Mouse (Mus musculus): ENCODE results near the gene Fam129a.
"Not testable (repeated sequence)": the region's sequence is repeated elsewhere in the genome, so short reads cannot be mapped to it uniquely, and the experiment has no call there.

Fam129a gene

DNA sequence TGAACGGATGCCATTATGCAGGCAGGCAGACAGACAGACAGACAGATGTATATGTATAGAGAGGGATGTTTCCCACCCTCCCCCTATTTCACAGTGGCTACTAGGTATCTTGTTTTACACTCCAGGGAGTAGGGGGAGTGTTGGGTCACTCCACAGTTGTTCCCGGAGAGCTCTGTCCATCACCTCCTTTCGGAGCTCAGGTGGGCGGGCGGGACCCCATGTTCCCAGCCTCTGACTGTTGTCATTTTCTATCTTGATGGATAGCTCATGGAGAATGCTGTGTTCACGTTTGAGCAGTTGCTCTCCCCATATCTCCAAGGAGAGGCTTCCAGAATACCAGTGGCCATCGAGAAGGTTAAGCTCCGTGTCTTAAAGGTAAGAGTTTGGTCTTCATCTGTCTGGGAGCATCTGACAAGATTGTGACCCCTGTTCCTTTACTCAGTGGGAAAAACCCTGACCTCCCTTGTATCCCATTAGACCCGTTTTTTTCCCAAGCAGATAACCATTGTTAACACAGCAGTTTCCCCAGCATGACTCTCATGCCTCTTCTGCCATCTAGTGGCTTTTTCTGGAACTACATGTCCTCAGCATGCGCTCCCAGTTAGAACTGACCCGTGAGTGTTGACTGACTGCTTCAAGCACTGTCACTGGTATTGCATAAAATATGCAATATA is 134.9 kb downstream of the Fam129a start:
- peak; percentile 51 to 62 for DNase-seq

DNA sequence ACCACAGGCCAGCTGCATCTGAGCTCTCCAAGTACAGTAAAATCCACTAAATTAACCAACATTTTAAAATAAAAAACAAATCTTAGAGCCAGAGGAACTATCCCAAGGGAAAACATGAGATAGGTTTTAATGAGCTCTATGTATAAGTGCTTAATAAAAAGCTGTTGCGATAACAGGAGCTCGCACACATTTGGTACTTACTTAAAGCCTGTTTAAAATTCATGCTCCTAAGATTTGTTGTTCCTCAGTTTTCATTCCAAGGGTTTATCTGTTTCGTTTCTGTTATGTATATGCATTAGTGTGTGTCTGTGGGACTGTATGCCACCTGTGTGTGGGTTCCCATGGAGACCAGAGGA is 135.4 kb downstream of the Fam129a start:
- no peak for DNase-seq

DNA sequence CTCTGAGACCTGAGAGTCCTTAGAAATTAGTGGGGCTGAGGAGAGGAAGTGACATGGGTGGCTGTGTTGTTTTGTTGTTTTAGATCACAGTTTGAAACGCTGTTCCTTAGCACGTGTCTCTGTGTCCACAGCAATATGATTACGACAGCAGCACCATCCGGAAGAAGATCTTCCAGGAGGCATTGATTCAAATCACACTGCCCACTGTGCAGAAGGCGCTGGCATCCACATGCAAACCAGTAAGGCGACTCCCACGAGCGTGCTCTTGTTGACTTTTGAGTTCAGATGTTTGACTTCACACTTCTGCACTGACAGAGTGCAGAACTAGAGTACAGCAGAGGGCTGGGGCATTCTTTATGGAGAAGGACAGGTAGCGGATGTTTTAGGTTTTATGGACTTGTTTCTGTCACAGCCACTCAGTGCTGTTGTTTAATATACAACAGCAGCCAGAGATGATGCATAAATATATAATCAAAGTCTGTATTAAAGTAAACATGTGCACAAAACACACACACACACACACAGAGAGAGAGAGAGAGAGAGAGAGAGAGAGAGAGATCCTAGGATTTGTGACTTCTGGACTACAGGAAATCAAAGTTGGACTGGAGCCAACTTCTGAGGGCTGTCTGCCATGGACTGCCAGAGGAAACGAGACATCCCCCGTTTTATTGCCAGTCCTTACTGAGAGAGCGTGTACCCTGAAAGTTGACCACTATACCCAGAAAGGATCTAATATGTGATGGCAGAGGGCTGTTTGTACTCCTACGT is 138.2 kb downstream of the Fam129a start:
- DNase-seq = no peak

DNA sequence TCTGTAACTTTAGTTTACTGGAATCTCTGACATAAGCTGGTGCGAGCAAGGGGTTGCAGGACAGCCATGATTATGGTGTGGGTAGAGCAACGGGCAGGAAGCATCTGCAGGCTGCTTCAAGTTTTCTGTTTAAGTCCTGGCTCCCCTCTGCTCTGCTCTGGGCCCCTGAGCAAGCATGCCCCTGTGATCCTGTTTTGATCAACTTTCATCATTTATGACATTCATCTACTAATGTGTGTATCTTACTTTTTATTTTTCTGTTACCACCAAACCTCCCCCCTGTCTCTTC is 138.7 kb downstream of the Fam129a start:
- no peak for DNase-seq

DNA sequence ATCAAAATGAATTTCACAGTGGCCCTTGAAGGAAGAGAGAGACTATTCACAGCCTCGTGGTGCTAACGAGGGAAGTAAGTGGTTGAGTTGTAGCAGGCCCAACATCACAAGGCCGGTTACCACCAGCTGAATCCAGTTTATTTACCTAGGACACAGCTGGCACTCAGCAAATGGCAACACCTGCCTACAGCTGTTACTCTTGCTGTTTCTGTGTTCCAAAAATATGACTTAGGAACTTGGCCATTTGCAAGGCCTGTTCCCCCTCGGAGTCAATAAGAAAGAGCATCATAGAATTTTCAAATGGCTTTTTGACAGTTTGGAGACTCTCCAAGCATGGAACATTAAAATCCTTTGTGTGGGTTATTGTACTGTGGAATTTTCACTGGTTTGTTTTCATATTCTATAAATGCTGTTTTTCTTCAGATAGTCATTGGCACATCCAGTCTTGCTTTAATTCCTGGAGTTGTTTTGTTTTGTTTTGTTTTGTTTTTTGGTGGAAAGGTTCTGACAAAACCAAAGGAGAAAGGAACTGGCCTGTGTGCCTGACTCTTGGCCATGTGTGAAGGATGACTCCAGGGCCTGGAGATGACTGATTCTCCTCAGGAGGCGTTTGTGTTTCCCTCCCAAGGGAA is 139.6 kb downstream of the Fam129a start:
- DNase-seq = no peak

DNA sequence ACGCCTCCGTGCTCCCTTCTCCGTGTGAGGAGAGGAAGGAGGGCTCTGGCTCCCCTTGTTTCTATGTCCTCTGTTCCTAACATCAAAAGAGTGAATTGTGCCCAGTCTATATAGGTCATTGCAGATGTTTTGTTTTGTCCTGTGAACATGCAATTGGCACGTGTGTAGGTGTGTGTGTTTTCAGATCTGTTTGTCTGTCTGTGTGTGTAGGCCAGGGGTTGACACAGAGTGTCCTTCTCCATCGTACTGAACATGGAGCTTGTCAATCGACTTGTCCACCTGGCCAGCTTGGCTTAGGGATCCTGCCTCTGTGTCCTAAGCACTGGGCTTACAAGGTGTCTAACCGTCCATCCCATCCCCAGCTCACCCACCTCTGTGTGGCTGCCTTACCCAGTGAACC is 140.1 kb downstream of the Fam129a start:
- DNase-seq = no peak

DNA sequence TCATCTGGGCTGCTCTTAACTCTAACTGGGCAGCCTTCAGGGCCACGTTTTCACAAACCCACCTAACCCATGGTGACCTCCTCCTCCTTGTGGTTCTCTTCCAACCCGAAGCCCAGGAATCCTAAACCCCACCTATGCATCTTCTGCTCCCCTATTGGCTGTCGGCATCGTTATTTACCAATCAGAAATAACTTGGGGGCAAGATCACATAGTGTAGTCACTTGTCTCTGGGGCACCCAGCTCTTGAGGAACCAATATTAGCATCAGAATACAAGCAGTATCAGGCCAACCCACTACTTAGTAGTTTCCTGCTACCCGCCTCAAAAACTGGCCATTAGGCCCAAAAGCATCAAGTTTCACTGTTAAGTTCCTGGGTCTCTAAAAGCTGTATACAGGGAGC is 141.7 kb downstream of the Fam129a start:
- DNase-seq = no peak

DNA sequence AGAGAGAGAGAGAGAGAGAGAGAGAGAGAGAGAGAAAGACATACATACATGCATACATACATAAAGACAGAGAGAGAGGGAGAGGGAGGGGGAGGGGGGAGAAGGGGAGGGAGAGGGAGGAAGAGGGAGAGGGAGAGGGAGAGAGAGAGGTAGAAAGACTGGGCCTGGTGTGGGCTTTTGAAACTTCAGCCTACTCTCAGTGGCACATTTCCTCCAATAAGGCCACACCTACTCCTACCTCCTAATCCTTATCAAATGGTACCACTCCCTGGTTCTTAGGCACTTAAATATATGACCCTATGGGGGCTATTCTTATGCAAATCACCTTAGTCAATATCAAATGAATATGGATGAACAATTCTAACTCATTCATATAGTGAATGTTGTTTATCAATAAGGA is 142.6 kb downstream of the Fam129a start:
- no peak for DNase-seq

DNA sequence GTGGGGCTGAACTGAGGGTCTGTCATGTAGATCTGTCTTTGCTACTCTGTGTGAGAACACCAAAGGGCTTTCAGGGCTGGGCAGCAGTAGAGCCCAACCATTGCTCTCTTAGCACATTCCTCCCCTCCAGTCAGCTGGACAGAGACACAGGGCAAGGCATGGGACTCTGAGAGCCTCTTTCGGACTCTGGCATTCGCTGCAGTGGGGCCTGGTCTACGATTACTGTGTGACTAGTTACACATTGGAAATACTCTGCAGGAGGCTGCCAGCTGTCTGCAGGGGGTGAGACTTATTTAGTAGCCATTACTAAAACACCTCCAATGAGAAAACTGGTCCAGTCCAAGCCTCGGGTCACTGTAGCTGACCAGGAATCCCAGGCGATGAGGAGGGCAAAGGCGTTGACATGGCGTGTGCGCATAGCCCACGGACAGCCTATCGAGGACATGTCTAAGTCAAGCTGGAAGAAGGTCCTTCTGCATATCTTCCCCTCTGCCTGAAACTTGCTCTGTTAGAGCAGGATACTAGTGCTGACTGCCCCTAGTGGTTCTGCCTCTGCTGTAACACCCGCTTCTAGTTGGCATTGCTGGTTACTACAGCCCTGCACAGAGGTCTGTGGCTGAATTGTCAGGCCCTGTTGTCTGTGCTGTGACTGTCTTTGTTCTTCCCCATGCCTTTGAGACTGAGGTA is 145.2 kb downstream of the Fam129a start:
- DNase-seq = no peak

DNA sequence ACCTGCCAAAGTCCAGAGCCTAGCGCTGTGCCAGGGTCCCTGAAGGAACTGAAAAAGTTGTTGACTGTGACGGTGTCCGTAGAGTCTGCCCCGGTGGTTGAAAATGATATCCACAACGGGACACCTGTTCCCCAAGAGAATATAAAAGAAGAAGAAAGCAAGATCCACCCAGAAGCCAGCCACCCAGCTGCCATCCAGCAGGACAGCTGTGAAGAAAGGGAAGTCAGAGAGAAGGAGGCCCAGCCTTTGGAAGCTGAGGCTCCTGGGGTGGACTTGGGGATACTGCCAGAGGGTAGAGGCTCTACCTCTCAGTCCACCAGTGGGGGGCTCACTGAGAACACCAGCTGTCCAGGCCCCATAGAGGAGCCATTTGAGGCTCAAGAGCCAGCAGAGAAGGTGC is 146.6 kb downstream of the Fam129a start:
- no peak for DNase-seq

DNA sequence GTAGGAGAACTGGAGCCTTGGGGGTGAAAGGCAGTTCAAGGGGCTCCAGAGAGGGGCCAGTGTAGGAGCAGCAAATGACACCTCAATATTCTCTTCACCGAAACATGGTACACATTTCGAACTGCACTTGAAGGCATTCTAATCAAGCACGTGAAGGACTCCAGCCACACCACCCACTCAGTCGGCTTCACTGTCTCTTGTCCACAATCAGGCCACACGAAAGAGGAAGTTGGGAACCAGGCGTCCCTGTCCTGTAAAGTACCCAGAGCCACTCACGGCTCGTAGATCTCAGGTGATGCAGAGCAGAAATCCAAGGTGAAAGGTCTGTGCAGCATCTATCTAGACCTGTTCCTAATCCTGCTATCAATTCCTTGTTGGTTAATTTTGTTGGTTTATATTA is 147.6 kb downstream of the Fam129a start:
- DNase-seq = no peak

DNA sequence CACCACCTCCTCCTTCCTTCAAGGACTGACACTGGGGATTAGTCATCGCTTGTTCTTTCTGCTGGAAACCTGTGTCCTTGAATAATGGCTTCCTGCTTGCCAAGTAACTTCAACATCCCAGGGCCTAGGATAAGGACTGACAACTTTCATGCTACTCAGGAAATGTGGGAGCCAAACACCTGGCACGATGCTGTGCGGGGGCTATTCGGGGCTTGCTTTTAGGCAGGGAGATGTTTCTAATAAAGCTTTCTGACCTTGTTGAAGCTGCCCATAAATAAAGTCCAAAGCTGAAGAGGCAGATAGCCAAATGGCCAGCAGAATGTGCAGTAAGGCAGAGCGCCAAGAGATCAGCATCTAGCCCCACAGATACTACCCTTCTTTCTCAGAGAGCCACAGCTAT is 148.9 kb downstream of the Fam129a start:
- no peak for DNase-seq

DNA sequence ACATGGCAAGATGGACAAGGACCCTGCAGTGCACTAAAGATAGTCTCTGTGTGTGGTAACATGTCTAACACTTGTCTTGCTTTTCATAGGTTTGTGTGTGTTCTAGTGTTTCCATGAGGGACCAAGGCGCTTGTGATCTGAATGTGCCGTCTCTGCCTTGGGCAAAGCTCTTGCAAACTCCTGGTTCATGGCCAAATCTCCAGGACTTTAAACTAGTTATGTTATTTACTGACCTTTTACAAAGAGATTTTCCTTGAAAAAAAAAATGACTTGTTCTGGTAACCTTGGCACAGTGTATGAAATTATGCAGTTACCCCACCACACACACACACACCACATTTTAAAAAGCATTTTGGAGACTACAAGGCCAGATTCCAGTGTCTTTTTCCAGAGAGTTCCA is 149.6 kb downstream of the Fam129a start:
- DNase-seq = no peak

DNA sequence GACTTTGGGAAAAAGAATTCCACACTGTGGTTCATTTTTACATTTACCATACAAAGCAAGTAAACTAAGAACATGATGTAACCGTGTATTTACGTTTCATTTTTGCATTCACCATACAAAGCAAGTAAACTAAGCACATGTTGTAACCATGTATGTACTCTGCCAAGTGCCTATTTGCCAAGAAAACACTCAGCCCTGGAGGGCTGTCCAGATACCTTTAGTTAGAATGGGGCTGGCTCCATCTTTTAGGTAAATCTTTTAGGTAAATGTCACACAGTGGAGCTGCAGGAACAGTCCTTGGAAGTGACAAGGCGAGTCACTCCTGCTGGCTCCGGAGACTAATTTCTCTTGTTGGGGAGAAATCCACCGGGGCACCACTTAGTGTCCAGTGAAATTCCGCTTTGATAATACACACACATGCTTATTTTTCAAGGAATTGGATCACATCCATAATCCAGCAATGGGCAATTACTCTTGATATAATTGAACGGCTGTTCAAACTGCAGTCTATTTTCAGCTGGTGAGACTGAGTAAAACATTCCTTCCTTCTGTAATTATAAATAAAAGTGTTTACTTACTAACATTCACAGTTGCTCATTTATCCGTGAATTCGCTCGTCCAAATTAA is 150.5 kb downstream of the Fam129a start:
- no peak for DNase-seq

DNA sequence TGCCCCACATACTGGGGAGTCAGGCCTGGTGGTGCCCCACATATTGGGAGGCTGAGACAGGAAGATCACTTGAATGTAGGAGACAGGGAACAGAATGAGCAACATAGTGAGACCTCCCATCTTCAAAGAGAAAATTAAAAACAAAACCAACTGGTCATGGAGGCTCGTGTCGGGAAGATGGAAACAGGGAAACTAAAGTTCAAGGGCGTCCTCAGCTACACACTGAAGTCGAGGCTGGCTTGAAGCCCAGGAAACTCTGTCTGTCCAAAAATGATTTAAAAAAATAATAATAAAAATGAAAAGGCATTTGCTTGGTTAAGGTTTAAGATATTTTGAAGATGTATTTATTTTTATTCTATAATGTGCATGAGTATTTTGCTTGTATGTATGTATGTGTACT is 152.8 kb downstream of the Fam129a start:
- no peak for DNase-seq

DNA sequence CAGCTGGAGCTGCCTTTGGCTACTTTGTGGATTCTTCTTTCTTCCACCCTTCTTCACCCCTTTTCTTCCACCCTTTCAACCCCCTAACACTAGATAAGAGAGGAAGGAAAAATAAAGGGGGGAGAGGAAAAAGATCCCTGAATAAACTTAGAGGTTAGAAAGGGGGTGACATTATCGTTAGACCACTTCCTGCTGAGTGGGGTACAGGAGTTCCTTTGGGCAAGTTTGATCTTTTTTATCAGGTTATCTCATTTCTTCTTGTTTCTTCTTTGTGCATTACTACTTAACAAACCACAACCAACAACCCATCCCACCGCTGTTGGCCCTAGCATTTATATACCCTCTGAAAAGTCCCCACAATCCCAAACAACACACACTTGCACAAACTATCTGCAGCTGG is 154.6 kb downstream of the Fam129a start:
- DNase-seq = no peak

DNA sequence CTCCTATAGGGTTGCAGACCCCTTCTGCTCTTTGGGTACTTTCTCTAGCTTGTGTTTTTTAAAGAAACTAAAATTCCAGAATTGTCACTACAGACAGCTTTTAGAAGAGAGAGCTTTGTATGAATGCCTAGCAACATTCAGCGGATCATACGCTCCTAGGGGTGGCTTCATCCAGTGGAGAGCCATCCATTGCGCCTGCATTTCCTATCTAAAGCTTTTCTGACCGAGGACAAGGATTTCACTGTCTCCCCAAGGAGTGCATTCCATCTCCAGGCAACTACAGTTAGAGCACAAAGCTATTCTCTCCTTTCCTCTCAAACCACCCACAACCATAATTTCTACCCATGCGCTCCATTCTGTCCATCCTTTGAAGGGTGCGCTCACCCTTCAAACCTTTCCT is 155.4 kb downstream of the Fam129a start:
- no peak for DNase-seq

DNA sequence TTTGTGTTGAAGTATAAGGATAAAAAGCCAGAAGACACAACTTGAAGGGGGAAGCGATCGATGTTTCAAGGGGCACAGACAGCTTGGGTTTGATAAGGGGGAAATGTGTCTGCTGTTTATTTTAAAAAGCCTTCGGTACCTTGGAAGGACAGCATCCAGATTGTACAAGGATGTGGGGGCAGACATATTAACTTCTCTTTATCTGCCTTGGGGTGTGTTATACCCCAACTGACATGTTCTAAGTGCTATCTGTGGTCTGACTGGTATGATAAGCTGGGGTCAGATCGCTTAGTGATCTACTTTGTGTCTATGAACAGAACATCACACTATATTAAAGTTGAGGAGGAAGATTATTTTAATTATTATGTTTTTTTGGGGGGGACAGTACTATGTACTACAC is 157.2 kb downstream of the Fam129a start:
- DNase-seq = no peak

DNA sequence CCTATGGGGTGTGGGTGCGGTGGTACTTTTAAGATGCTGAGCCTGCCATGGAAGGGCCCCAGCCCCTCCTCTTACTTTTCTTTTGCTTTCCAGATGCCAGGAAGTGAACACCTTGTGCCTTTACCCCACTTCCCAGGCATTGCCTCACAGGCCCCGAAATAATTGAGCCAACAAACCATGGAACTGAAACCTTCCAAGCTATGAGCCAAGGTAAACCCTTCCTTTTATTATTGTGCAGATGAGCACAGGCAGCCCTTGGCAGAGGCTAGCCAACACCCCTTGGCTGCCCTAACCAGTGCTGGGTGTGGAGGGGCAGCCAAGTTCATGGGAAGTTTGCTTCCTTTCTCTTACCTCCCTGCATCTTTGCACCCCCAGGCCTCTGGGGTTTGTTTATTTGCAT is 166.2 kb downstream of the Fam129a start:
- no peak for DNase-seq

DNA sequence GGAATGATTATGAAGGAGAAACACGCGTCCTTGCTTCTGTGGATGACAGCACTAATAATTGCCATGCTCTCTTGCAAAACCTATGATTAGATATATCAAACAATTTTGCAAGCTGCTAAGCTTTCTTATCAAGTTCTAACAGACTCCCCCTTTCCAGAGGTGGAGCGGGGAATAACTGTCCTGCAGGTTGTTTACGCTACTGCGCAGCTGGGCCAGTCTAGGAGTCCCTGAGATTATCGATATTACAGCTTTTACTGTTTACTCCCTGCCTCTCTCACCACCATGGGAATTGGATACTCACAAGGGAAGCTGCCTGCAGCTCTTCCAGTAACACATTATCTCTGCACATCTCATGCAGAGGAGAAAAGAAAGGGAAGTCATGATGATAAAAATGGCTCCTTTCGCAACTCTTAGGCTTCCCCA is 170.2 kb downstream of the Fam129a start:
- no peak for DNase-seq

DNA sequence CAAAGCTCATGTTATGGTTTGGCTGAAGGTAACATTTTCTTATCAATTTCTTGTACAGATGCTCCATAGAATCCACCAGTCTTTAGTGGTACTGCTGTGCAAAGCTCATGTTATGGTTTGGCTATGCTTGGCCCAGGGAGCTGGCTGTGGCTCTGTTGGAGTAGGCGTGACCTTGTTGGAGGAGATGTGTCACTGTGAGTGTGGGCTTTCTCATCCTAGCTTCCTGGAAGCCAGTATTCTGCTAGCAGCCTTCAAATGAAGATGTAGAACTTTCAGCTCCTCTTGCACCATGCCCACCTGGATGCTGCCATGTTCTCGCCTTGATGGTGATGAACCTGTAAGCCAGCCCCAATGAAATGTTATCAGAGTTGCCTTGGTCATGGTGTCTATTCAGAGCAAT is 178.9 kb downstream of the Fam129a start:
- DNase-seq = not testable (repeated sequence)

DNA sequence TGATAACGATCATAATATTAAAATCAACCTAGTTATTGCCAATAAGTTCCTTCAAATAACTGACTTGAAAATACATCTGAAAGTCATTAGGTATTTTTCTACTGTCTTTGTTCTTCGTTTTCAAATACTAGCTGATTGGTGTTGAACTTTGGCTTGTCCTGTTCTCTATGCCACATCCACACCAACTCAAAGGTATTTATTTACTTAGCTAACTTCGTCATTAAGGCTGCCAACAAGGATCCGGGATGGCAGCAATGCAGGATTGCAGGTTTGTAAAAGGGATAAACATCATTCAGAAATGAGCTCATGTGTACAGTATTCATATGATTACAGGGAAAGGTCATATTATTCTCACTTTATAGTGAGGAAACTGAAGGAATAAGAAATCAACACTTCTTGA is 182.0 kb downstream of the Fam129a start:
- DNase-seq = no peak

DNA sequence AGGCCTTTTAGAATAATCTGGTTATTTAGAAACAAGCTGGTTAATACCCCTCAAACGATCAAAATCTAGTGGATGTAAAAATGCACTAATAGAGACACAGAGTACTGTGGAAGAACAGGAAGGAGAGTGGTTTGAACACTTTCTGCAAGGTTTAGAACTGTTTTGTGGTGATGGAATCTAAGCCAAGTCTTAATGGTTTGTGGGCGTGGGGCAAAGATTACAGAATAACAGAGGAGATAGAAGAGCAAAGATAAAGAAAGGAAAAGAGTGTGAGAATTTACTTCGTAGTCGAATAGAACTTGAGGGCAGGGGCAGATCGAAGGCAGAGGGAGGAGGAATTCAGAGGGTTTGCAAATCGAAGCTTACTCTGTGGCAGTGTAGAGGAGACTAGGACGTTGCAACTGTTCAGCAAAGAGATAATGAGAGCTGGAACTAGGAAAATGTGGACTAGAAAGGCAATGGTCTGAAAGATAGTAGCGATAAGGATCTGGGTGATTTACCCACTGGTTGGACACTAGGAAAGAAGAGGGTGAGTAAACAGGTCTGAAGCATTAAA is 182.5 kb downstream of the Fam129a start:
- DNase-seq = no peak
